Mouse (Mus musculus) retina, postnatal 1 day (tissue): ENCODE data around the gene Slc8a1.
A peak's percentile ranks its signal among the peaks of the same experiment; 100 is the strongest.

Experiments
- DNase-seq: peaks from one replicate; pipeline ENCODE4 v3.0.0-alpha.2; 2012

Gene Slc8a1

GRCm38 (mm10) chr17:81502732-81503131, 235.4 kb downstream of the Slc8a1 start:
- DNase-seq, result no peak

- no peak for DNase-seq
Measured at GRCm38 (mm10) chr17:81500686-81501407, 237.3 kb downstream of the Slc8a1 start.

- no peak for DNase-seq
Measured at GRCm38 (mm10) chr17:81497919-81498318, 240.3 kb downstream of the Slc8a1 start.

- no peak for DNase-seq
Measured at GRCm38 (mm10) chr17:81496616-81497015, 241.6 kb downstream of the Slc8a1 start.

GRCm38 (mm10) chr17:81492216-81492865, 245.8 kb downstream of the Slc8a1 start:
- no peak for DNase-seq

- no peak for DNase-seq
Measured at GRCm38 (mm10) chr17:81486388-81486787, 251.8 kb downstream of the Slc8a1 start.

GRCm38 (mm10) chr17:81481843-81482490, 256.2 kb downstream of the Slc8a1 start:
- DNase-seq, result no peak

GRCm38 (mm10) chr17:81480351-81481161, 257.6 kb downstream of the Slc8a1 start:
- DNase-seq, result peak; percentile 18

GRCm38 (mm10) chr17:81479807-81480206, 258.4 kb downstream of the Slc8a1 start:
- peak; percentile 36 for DNase-seq

GRCm38 (mm10) chr17:81477420-81477819, 260.8 kb downstream of the Slc8a1 start:
- no peak for DNase-seq

GRCm38 (mm10) chr17:81473363-81473762, 264.8 kb downstream of the Slc8a1 start:
- DNase-seq, result peak; percentile 59

- no peak for DNase-seq
Measured at GRCm38 (mm10) chr17:81468941-81469340, 269.2 kb downstream of the Slc8a1 start.

GRCm38 (mm10) chr17:81459379-81459778, 278.8 kb downstream of the Slc8a1 start:
- DNase-seq, result no peak

GRCm38 (mm10) chr17:81455977-81456376, 282.2 kb downstream of the Slc8a1 start:
- DNase-seq, result no peak

GRCm38 (mm10) chr17:81455269-81455668, 282.9 kb downstream of the Slc8a1 start:
- peak; percentile 2 for DNase-seq

- DNase-seq, result no peak
Measured at GRCm38 (mm10) chr17:81441463-81441862, 296.7 kb downstream of the Slc8a1 start, which contains the start of gene Gm11096. Gm11096 (plus strand) TSS chr17:81441763.

- DNase-seq, result no peak
Measured at GRCm38 (mm10) chr17:81433148-81433547, 305.0 kb downstream of the Slc8a1 start.

GRCm38 (mm10) chr17:81432733-81433132, 305.4 kb downstream of the Slc8a1 start:
- no peak for DNase-seq

GRCm38 (mm10) chr17:81427245-81427644, 310.9 kb downstream of the Slc8a1 start:
- no peak for DNase-seq

- DNase-seq, result peak; percentile 61
Measured at GRCm38 (mm10) chr17:81424256-81424912, 313.8 kb downstream of the Slc8a1 start.

GRCm38 (mm10) chr17:81419802-81420459, 318.2 kb downstream of the Slc8a1 start:
- peak; percentile 21 for DNase-seq
